Mouse (Mus musculus) MEL (cell line): ENCODE measurements around the gene Vps18. TPM values are rescaled to one million over a fixed set of nuclear protein-coding genes. Genes with fewer than 3 reads are reported as not detected.

ENCODE experiments used
- DNase-seq: peaks from one replicate; pipeline ENCODE4 v3.0.0; 2011; ENCODE audit warnings: low read depth, low spot score
- H3K27ac ChIP-seq: 2 replicates; pipeline ENCODE4 v1.5.1; 2012; ENCODE audit warnings: low read depth, mild to moderate bottlenecking, control low read depth, low read length, moderate library complexity; ENCODE audit not compliant: control insufficient read depth
- H3K27me3 ChIP-seq, 2 experiments: fragments of 150-350 bp in 1 of 2; sonication (generic) in 1 of 2; 2 replicates each; pipeline ENCODE4 v1.6.1; 2012; ENCODE audit warnings: low read length in 2 of 2, mild to moderate bottlenecking in 2 of 2, improper control_type of control experiment in 1 of 2, moderate library complexity in 1 of 2; ENCODE audit not compliant: insufficient read depth in 2 of 2, control insufficient read depth in 1 of 2
- H3K36me3 ChIP-seq, 2 experiments: 2 replicates each; pipeline ENCODE4 v1.6.1; 2012 to 2014; ENCODE audit warnings: low read length in 2 of 2, improper control_type of control experiment in 1 of 2, inconsistent platforms in 1 of 2, mild to moderate bottlenecking in 1 of 2; ENCODE audit not compliant: insufficient read depth in 2 of 2, control insufficient read depth in 1 of 2
- H3K4me1 ChIP-seq, 2 experiments: fragments of 150-350 bp in 1 of 2; sonication (generic) in 1 of 2; 2 replicates each; pipeline ENCODE4 v1.6.1; 2012; ENCODE audit warnings: low read length in 2 of 2, improper control_type of control experiment in 1 of 2, mild to moderate bottlenecking in 1 of 2; ENCODE audit not compliant: insufficient read depth in 2 of 2, control insufficient read depth in 1 of 2
- H3K4me3 ChIP-seq, 2 experiments: fragments of 150-350 bp in 1 of 2; sonication (generic) in 1 of 2; 2 replicates each; pipeline ENCODE4 v1.5.1; 2012; ENCODE audit warnings: low read depth in 2 of 2, low read length in 2 of 2, mild to moderate bottlenecking in 2 of 2, moderate library complexity in 2 of 2, control low read depth in 1 of 2, improper control_type of control experiment in 1 of 2; ENCODE audit not compliant: control insufficient read depth in 1 of 2, insufficient read depth in 1 of 2
- H3K79me2 ChIP-seq: 2 replicates; pipeline ENCODE4 v1.6.1; 2012; ENCODE audit warnings: mild to moderate bottlenecking, low read length, moderate library complexity; ENCODE audit not compliant: control insufficient read depth, poor library complexity, insufficient read depth
- H3K9ac ChIP-seq: 2 replicates; pipeline ENCODE4 v1.6.1; 2012; ENCODE audit warnings: low read depth, mild to moderate bottlenecking, control low read depth, low read length, moderate library complexity; ENCODE audit not compliant: control insufficient read depth, poor library complexity, severe bottlenecking
- H3K9me3 ChIP-seq: fragments of 150-350 bp; sonication (generic); replicated peaks from 2 replicates; pipeline ENCODE4 v1.6.1; 2012; ENCODE audit warnings: mild to moderate bottlenecking, low read length, improper control_type of control experiment, moderate library complexity; ENCODE audit not compliant: insufficient read depth
- CHD2 ChIP-seq: IDR thresholded peaks from 2 replicates; pipeline ENCODE4 v1.6.1; 2011; ENCODE audit warnings: low read length, improper control_type of control experiment
- ELF1 ChIP-seq: IDR thresholded peaks from 2 replicates; pipeline ENCODE4 v1.6.1; 2014; ENCODE audit warnings: low read depth, mild to moderate bottlenecking, inconsistent platforms, low read length, improper control_type of control experiment, moderate library complexity
- EP300 ChIP-seq, 2 experiments: IDR thresholded peaks; 2 replicates each; pipeline ENCODE4 v1.6.1; 2011; ENCODE audit warnings: improper control_type of control experiment in 2 of 2, low read length in 2 of 2, low read depth in 1 of 2, mild to moderate bottlenecking in 1 of 2
- GATA1 ChIP-seq: IDR thresholded peaks from 2 replicates; pipeline ENCODE4 v1.6.1; 2011; ENCODE audit warnings: low read depth, low read length, improper control_type of control experiment
- HCFC1 ChIP-seq: IDR thresholded peaks from 2 replicates; pipeline ENCODE4 v1.6.1; 2012; ENCODE audit warnings: low read depth, mild to moderate bottlenecking, inconsistent platforms, low read length, improper control_type of control experiment, moderate library complexity
- JUND ChIP-seq: IDR thresholded peaks from 2 replicates; pipeline ENCODE4 v1.6.1; 2011; ENCODE audit warnings: low read depth, mild to moderate bottlenecking, improper control_type of control experiment, low read length
- KAT2A ChIP-seq: conservative IDR thresholded peaks from 2 replicates; pipeline ENCODE4 v1.6.1; 2012; ENCODE audit warnings: low read depth, low read length, improper control_type of control experiment, inconsistent platforms
- MAX ChIP-seq: IDR thresholded peaks from 2 replicates; pipeline ENCODE4 v1.6.1; 2011; ENCODE audit warnings: low read length, improper control_type of control experiment
- MEF2A ChIP-seq: IDR thresholded peaks from 2 replicates; pipeline ENCODE4 v1.6.1; 2014; ENCODE audit warnings: low read depth, mild to moderate bottlenecking, inconsistent platforms, low read length, improper control_type of control experiment; ENCODE audit not compliant: poor library complexity, insufficient replicate concordance, severe bottlenecking; ENCODE audit errors: extremely low read depth
- MXI1 ChIP-seq: IDR thresholded peaks from 2 replicates; pipeline ENCODE4 v1.6.1; 2011; ENCODE audit warnings: mild to moderate bottlenecking, low read depth, low read length, improper control_type of control experiment
- MYC ChIP-seq: IDR thresholded peaks from 2 replicates; pipeline ENCODE4 v1.6.1; 2011; ENCODE audit warnings: low read depth, mild to moderate bottlenecking, low read length, improper control_type of control experiment, moderate library complexity
- POLR2AphosphoS2 ChIP-seq: IDR thresholded peaks from 2 replicates; pipeline ENCODE4 v1.6.1; 2011; ENCODE audit warnings: low read length, improper control_type of control experiment
- POLR2AphosphoS5 ChIP-seq: IDR thresholded peaks from 2 replicates; pipeline ENCODE4 v1.6.1; 2012; ENCODE audit warnings: low read depth, borderline replicate concordance, mild to moderate bottlenecking, inconsistent platforms, low read length, moderate library complexity, mixed read lengths
- RAD21 ChIP-seq: IDR thresholded peaks from 2 replicates; pipeline ENCODE4 v1.6.1; 2011; ENCODE audit warnings: mild to moderate bottlenecking, low read depth, low read length, improper control_type of control experiment
- RCOR1 ChIP-seq: IDR thresholded peaks from 2 replicates; pipeline ENCODE4 v1.6.1; 2012; ENCODE audit warnings: low read depth, mild to moderate bottlenecking, inconsistent platforms, low read length, improper control_type of control experiment
- SMC3 ChIP-seq: IDR thresholded peaks from 2 replicates; pipeline ENCODE4 v1.6.1; 2011; ENCODE audit warnings: low read depth, low read length, improper control_type of control experiment
- TAL1 ChIP-seq: IDR thresholded peaks from 2 replicates; pipeline ENCODE4 v1.6.1; 2012; ENCODE audit warnings: mild to moderate bottlenecking, inconsistent platforms, low read length, moderate library complexity, mixed read lengths
- USF2 ChIP-seq, 2 experiments: IDR thresholded peaks; 2 replicates each; pipeline ENCODE4 v1.6.1; 2011 to 2012; ENCODE audit warnings: improper control_type of control experiment in 2 of 2, low read length in 2 of 2, borderline replicate concordance in 1 of 2, inconsistent platforms in 1 of 2, low read depth in 1 of 2, mild to moderate bottlenecking in 1 of 2; ENCODE audit not compliant: insufficient read depth in 1 of 2
- ZC3H11A ChIP-seq: IDR thresholded peaks from 2 replicates; pipeline ENCODE4 v1.6.1; 2012; ENCODE audit warnings: low read depth, mild to moderate bottlenecking, inconsistent platforms, low read length, improper control_type of control experiment
- ZKSCAN1 ChIP-seq: IDR thresholded peaks from 2 replicates; pipeline ENCODE4 v1.6.1; 2012; ENCODE audit warnings: low read depth, mild to moderate bottlenecking, inconsistent platforms, low read length, improper control_type of control experiment, moderate library complexity
- ZMIZ1 ChIP-seq: IDR thresholded peaks from 2 replicates; pipeline ENCODE4 v1.6.1; 2012; ENCODE audit warnings: low read depth, mild to moderate bottlenecking, inconsistent platforms, low read length, improper control_type of control experiment, moderate library complexity
- polyA plus RNA-seq, 2 experiments: library from polyadenylated mRNA; stranded (reverse) in 1 of 2; unstranded in 1 of 2; fragments of >175 nt in 1 of 2; fragments of >200 nt in 1 of 2; gene quantifications; 2 replicates each; pipeline versions ENCODE4 v1.2.1 to v1.2.4; 2012; ENCODE audit warnings: low replicate concordance in 2 of 2, low read depth in 1 of 2; ENCODE audit not compliant: insufficient read length in 2 of 2, insufficient read depth in 1 of 2, missing spikeins in 1 of 2
- total RNA-seq: library from RNA; depleted of rRNA; stranded (reverse); fragments of 300-350 nt; gene quantifications from 2 replicates; pipeline ENCODE4 v1.2.3, GENCODE M21; 2012

Vps18 gene
- total and polyA plus RNA-seq, 3 experiments = 28.0 to 30.4 TPM; not detected in 1

GRCm38 (mm10) chr2:119299981-119300818, 11.7 kb downstream of the Vps18 start (continued):
- TF ChIP-seq CHD2 (no peak), ZKSCAN1 (no peak), MYC (no peak), MXI1 (no peak), RCOR1 (no peak), JUND (no peak), SMC3 (peak; percentile 71), POLR2AphosphoS5 (no peak), KAT2A (no peak)
- TF ChIP-seq, all 39 proteins: peak for 10

- DNase-seq = no peak
- Histone ChIP-seq H3K27ac (no peak overlapping the region), H3K27me3 (no peaks in the 10 kb centered on the region), H3K79me2 (peaks cover 1% of the 10 kb centered on the region; the same call in 1 of the 2 replicates), H3K9ac (no peak overlapping the region; the same call in 1 of the 2 replicates), H3K9me3 (no peaks in the 10 kb centered on the region), H3K4me1 (peaks cover 8 to 21% of the 10 kb centered on the region in 2 experiments; a peak in 3 of 4 replicates), H3K36me3 (peaks cover 4 to 18% of the 10 kb centered on the region in 2 experiments; a peak in 3 of 4 replicates), H3K4me3 (no peak overlapping the region)
- no peak for TF ChIP-seq USF2 (IDR thresholded peaks at IDR 0.05; ENCODE audit: borderline replicate concordance in 1 of 2, insufficient read depth in 1 of 2, low read depth in 1 of 2, low read length in 2 of 2)
- TF ChIP-seq RCOR1 = no peak
- no peak for TF ChIP-seq POLR2AphosphoS2
- TF ChIP-seq TAL1 = no peak
- no peak for TF ChIP-seq MYC
- no peak for TF ChIP-seq MEF2A
- TF ChIP-seq GATA1 = no peak
- TF ChIP-seq ELF1 = no peak
- TF ChIP-seq ZMIZ1 = no peak
- TF ChIP-seq ZC3H11A = no peak
- no peak for TF ChIP-seq RAD21
- TF ChIP-seq EP300 (IDR thresholded peaks at IDR 0.05; ENCODE audit: low read depth in 1 of 2, low read length in 2 of 2) = no peak
- TF ChIP-seq MAX = no peak
- no peak for TF ChIP-seq HCFC1
These were observed 12.4 kb downstream of the Vps18 start for GRCm38 (mm10) chr2:119300819-119301493.
